Mouse (Mus musculus) adrenal gland, postnatal 10 days (tissue): ENCODE data around the gene Agpat4. TPM values are rescaled to one million over a fixed set of nuclear protein-coding genes. Genes with fewer than 3 reads are reported as not detected.
"Not testable (repeated sequence)": the region's sequence is repeated elsewhere in the genome, so short reads cannot be mapped to it uniquely, and the experiment has no call there.

Experiments
- DNase-seq: peaks from one replicate; pipeline ENCODE4 v3.0.0; 2021; ENCODE audit warnings: mixed read lengths
- total RNA-seq, 2 experiments: library from RNA; stranded (reverse); gene quantifications; 2 replicates each; pipeline ENCODE4 v1.2.3; 2021

Gene Agpat4
- total RNA-seq, 2 experiments from 2014 or later: 19.9 to 21.0 TPM

- not testable (repeated sequence) for DNase-seq
Observed at GRCm38 (mm10) chr17:12122262-12122661, 3.8 kb downstream of the Agpat4 start.

- DNase-seq: no peak
Observed at GRCm38 (mm10) chr17:12123168-12123567, 4.7 kb downstream of the Agpat4 start.

DNA sequence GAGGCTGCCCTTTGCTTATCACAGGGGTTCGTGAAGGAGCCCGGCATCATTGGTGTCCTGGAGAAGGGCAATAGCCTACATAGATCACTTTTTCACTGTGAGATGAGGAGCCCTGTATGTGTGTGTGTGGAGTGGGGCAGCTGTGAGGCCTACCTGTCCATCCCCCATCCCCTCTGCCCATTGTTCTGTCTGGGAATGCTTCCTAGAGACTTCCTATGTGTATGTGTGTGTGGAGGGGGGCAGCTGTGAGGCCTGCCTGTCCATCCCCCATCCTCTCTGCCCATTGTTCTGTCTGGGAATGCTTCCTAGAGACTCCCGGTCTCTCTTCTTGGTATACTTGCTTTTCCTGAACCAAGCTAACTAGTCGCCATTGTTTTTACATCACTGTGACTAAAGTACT is 8.6 kb downstream of the Agpat4 start:
- no peak for DNase-seq

GRCm38 (mm10) chr17:12128976-12129375 is 10.5 kb downstream of the Agpat4 start:
- peak; percentile 33 for DNase-seq

DNA sequence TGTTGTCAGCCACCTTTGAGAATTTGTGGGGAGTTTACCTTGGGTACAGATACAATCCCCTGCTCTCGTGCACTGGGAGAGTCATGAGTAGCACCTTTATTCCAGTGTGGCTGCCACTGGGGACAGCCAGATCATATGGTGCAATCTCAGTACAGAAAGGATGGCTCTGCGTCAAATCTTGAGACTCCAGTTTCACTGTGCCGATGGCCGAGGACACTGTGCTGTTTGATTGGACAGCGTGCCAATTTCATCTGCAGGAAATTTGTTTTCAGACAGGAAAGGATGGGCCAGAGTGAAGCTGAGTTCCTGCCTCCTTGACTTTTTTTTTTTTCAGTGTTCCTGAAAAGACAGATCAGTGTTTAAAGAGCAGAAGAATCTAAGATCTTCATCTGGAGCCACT is 12.7 kb downstream of the Agpat4 start:
- peak; percentile 36 for DNase-seq

DNA sequence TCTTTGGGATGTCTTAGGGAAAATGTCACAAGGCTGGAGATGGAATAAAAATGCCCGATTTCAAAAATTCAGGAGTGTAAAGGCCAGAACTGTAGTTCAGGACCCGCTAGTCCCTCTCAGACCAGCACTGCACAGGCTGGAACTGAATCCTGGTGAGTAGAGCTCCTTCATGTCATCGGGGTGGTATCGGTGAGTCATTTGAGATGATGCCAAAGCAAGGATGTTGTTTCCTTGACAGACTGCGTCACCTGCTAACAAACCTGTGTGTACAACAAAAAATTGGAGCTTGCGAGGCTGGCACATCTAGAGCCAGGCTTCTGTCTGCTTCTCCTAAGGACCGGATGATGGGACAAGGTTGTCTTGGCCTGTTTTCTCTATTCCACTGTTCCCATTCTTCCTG is 13.1 kb downstream of the Agpat4 start:
- DNase-seq: peak; percentile 15

DNA sequence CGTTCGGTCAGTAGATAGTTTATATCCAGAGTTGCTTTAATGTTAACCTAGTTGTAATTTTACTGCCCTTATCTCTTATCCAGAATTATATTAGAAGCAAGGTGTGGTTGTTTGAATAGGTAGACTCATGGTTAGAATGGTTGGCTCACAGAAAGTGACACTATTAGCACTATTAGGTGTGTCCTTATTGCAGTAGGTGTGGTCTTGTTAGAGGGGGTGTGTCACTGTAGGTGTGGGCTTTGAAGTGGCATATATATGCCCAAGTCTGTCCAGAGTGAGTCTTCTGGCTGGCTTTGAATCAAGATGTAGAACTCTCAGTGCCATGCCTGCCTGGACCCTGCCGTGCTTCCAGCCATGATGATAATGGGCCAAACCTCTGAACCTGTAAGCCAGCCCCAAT is 14.4 kb downstream of the Agpat4 start:
- DNase-seq: no peak

- peak; percentile 46 for DNase-seq
Observed at GRCm38 (mm10) chr17:12133985-12134384, 15.5 kb downstream of the Agpat4 start.

DNA sequence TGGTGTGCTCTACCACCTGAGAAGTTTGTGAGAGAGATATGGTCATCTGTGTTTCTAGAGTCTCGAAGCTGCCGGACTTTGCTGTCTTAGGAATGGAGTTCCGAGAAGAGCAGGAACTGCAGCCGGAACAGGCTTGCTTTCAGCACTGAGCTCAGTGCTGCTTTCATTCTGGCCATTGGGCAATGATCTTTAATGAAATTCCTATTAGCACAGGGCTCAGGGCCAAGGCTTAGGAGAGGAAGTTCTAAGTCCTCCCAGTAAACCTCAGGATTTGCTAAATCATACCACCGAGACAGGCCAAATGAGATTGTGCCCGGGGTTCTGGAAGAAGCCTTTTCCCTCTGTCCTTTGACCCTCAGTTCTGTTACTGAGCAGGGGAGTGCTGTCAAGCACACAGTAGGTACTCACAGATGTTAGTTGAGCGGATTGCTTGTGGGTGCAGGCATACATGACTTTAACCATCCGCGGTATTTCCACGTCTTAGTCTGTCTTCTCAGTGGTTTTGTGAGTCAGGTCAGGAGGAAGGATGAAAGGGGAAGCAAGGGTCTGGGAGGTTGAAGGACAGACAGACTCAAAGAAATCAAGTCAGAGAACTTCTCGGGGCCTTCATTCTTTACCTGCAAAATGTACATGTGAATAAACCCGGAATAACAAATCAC is 16.6 kb downstream of the Agpat4 start:
- no peak for DNase-seq

GRCm38 (mm10) chr17:12138355-12138754 is 19.9 kb downstream of the Agpat4 start:
- no peak for DNase-seq

DNA sequence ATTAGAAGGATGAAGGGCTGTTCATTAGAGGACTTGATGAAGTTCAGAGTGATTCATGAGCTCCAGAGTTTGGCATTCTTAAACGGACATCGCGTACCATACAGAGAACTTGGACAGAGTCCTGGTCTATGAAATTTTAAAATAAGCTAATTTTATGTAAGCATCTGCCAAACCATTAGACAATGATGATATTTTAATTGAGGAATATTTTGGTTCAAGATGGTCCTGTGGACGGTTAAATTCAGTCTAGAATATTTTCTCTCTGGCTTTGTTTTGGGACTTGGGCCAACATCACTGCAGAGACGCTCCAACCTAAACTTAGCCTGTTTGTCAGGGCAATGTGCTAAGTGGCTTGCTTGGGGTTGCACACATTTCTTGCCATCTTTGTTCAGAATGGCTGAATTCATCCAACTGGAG is 25.5 kb downstream of the Agpat4 start:
- no peak for DNase-seq

- DNase-seq: no peak
Observed at GRCm38 (mm10) chr17:12146132-12146681, 27.7 kb downstream of the Agpat4 start.

GRCm38 (mm10) chr17:12147830-12148229 is 29.3 kb downstream of the Agpat4 start:
- DNase-seq: no peak

DNA sequence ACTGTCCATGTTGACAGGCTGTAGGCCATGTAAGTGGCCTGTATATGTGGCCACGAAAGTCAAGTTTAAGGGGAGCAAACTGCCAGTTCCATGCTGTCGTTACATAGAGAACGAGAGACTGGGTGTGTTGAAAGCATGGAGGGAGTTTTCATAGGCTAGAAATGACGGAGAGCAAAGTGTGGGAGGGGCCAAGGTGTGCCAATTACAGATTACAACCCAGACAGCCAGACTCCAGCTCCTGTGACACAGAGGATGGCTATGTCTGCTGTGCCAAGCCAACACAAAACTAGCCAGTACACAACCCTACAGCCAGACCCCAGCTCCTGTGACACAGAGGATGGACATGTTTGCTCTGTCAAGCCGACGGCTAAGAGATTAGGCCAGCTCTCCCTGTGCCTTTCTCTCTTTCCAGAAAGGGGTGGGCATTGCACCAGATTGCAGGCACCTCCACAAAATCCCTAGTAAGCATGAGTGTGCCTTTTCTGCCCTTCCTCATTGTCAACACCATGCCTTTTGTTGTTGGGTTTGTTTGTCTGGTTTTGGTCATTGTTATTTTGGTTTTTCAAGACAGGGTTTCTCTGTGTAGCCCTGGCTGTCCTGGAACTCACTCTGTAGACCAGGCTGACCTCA is 30.8 kb downstream of the Agpat4 start:
- no peak for DNase-seq

- no peak for DNase-seq
Observed at GRCm38 (mm10) chr17:12150970-12151369, 32.5 kb downstream of the Agpat4 start.

DNA sequence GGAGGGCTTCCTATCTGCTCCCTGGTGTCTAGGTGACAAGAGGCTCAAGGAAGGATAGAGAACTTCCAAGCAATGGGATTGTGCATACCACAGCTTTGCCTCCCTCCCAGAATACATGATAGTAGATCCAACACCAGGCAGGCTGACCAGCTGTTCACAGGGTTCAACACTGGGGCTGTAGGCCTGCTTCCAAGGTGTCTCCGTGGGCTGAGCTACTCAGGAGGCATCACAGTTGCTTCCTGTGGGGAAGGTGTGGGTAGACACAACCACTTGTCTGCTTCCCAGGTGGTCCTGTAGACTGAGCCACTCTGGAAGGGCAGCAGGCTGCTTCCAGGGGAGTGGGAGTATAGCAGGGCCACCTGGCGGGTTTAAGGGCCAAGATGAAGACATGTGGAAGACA is 35.8 kb downstream of the Agpat4 start:
- DNase-seq: no peak

DNA sequence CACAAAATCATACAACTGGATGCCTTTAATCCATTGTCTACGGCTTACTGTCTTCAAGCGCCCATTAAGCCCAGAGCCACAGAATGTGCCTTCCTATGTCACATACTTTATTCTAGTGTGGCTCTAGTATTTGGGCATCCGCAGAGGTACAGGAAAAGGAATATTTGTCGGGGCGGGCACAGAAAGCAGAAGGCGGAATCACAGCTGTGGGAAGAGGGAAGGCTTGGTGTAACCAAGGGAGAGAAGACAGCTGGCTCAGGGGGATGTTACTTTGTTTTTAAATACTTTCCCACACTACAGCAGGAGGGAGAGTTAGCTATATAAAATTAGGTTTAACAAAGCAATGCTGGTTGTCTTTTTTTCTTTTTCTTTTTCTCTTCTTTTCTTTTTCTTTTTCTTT is 36.7 kb downstream of the Agpat4 start:
- DNase-seq: no peak

DNA sequence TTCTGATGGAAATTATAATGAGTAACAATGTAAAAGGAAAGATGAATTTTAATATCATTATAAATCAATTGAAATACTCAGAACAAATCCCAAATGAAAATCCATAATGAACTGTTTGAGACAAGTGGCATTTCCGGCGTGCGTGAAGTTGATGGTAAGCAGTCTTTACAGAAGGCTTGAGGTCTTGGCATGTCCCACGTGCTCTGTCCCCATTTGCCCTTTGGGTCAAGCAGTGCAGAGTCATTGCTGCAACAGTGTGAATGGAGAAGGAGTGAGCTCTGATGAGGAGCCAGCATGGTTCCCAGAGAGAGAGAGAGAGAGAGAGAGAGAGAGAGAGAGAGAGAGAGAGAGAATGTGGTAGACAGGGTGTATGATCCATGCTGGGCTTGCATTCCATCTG is 37.4 kb downstream of the Agpat4 start:
- no peak for DNase-seq

DNA sequence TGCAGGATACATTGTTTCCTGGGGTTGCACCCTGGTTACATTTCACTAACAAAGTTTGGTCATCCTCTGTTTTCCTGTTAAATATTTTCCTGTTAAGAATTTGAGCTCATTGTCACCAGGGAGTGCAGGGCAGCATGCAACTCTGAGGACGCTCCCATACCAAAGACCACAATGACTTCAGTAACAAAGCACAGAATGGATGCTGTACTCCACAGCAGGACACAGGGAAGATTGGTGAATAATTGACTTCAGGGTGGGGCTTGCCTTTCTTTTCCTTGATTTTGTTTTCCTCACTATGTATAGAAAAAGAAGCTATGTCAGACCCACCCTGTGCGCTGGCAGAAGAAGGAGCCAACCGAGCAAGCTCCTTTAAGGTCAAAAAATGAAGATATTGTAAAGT is 38.2 kb downstream of the Agpat4 start:
- no peak for DNase-seq

DNA sequence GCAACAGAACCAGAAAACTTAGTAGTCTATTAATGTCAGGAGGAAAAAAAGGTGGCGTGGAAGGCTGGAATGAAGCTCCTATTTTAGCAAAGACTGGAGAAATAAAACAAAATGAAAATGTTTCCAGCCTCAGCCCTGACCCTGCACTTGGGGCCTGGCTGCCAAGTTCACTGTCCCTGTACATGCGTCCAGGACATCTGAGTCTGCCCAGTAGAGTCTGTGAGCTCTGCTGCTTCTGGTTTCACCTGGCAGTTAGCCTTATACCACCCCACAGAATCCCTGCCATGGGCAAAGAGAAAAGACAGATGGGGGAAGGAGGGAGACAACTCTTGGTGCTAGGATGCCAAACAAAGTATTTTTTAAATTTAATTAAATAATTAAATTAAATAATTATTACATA is 38.7 kb downstream of the Agpat4 start:
- DNase-seq: no peak

DNA sequence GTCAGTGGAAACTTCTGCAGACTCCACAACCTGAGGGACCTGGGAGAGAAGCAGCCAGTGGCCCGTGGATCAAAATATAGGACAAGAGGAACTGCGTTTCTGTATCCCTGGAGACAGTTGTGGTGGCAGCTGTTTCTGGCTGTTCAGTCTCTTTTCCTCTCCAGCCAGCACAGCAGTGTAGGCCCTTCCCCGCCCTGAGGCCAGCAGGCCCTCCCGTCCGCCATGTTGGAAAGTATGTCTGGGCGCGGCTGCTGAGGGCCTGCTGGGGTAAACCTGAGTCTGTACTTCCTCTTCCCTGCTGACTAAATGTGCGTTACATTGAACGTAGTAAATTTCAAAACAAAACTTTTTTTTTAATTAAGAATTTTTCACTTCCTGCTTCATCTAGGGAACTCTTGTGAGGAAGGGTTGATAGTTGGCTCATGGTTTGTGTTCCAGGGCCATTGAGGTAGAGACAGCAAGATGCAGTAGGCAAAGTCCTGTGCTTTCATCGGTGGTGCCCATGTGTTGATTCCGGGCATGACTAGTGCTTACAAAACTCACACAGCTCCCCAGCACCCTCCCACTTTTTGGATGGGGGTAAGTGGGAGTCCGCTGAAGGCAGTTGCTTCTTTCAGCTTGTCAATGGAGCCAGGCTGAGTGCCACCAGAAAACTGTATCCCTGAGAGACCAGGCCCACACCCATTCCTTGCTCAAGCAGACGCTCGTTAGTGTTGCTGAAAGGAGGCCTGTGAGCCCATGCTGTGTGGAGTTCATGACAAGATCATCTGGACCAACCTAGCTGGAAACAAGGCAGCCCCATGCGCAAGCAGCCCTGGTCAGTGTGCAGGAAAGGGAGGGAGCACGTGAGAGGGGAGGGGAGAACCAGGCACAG is 40.9 kb downstream of the Agpat4 start:
- no peak for DNase-seq

DNA sequence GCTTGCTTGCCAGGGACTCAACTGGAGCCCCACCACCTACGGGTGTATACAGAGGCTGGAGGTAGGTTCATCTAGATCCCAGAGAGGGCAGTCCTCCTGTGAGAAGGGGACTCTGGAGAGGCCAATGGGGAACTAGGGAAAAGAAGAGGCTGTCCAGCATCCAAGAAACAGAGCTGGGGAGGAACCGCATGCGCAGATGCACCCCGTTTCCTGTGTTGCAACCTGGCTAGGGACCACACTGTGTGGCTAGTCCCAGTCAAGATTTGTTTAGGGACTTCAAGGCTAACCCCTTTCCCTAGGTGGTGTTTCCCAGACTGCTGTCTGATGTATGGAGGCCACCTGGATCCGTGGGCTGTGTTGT is 41.5 kb downstream of the Agpat4 start:
- DNase-seq: no peak

GRCm38 (mm10) chr17:12160540-12160939 is 42.0 kb downstream of the Agpat4 start:
- DNase-seq: no peak
